Mouse (Mus musculus) mouse embryonic stem cell (cell line): ENCODE results near the gene Hnrnpa0.

Experiments used
- in situ Hi-C, 2 experiments: fragments of 300-500 bp; cut with MboI; formaldehyde crosslinking; loops; 1 replicate in 1 of 2; 3 replicates in 1 of 2; pipeline ENCODE4 v1.14.3; 2019 to 2020; ENCODE audit warnings: low sequenced_read_pairs in 2 of 2, low pct_unique_long_range_greater_than_20kb in 1 of 2, mixed read lengths in 1 of 2; ENCODE audit not compliant: unreplicated experiment in 1 of 2

Gene Hnrnpa0

DNA sequence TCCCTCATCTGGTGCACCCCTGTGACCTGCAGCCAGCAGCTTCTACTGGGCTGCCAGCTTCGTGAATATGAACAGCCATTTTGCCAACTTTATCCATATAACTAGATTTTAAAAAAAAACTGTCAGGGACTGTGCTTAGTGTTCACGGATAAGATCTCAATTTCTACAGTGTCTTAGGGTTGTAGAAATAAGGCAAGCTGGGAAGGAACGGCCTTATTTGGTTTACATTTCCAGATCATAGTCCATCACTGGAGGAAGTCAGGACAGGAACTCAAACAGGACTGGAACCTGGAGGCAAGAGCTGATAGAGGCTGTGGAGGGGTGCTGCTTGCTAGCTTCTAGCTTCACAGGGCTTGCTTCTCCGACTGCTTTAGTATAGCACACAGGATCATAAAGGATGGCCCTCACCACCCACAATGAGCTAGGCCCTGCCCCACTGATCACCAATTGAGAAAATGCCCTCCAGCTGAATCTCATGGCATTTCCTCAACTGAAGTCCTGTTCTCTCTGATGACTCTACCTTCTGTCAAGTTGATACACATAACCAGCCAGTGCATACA is 1.4 kb upstream of the Hnrnpa0 start:
- in situ Hi-C loops, result no loop called here

DNA sequence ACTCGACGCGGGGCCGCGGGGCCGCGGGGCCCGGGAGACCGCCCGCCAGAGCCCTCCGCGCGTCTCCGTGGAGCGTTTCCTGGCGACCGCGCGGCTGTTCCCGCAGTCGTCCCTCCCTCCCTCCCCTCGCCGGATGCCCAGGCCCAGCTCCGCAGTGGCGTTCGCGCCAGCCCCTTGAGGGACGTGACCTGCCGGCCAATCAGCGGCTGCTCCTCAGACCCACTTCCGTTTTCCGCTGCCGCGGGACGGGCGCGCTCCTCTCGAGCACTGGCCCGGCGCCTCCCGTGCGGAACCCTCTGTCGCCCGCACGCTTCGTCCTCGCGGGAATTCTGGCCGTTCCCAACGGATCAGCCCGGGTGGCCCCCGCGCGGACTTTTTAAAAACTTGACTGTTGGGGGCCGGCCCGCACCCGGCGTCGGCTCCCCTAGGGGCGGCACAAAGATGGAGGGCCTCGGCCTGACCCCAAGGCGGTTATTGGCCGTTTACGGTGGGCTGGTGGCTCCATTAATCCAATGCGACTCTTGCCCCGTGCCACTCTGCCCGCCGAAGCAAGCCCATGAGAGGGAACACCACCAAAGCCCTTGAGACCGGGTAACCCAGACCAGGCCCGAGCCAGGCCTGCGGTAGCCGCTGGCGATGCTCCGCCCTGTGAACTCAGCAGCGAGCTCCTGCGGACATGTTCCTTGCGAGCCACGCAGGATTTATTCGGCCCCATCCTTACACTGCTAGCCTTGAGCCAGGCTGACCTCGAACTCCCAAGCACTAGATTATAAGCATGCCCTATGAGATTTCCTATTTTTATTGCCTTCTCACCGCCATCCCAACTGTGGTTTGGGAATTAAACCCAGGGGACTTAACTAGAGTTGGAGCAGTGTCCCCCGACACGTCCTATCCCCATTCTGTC is 664 bp upstream of the Hnrnpa0 start:
- in situ Hi-C loops, result no loop called here

DNA sequence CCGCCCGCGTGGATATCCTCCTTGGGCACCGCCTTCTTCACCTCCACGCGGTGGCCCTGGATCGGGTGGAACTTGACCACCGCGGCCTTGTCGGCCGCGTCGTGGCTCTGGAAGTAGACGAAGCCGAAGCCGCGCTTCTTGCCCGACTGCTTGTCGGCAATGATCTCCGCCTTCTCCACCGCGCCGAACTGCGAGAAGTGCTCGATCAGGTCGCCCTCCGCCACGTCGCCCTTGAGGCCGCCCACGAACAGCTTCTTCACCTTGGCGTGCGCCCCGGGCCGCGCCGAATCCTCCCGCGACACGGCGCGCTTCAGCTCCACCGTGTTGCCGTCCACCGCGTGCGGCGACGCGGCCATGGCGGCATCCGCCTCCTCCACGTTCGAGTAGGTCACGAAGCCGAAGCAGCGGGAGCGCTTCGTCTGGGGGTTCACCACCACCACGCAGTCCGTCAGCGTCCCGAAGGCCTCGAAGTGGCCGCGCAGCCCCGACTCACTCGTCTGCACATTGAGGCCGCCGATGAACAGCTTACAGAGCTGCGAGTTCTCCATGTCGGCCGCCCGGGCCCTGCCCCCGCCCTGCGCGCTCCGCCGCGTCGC is 492 bp downstream of the Hnrnpa0 start:
- in situ Hi-C loops, result no loop called here

DNA sequence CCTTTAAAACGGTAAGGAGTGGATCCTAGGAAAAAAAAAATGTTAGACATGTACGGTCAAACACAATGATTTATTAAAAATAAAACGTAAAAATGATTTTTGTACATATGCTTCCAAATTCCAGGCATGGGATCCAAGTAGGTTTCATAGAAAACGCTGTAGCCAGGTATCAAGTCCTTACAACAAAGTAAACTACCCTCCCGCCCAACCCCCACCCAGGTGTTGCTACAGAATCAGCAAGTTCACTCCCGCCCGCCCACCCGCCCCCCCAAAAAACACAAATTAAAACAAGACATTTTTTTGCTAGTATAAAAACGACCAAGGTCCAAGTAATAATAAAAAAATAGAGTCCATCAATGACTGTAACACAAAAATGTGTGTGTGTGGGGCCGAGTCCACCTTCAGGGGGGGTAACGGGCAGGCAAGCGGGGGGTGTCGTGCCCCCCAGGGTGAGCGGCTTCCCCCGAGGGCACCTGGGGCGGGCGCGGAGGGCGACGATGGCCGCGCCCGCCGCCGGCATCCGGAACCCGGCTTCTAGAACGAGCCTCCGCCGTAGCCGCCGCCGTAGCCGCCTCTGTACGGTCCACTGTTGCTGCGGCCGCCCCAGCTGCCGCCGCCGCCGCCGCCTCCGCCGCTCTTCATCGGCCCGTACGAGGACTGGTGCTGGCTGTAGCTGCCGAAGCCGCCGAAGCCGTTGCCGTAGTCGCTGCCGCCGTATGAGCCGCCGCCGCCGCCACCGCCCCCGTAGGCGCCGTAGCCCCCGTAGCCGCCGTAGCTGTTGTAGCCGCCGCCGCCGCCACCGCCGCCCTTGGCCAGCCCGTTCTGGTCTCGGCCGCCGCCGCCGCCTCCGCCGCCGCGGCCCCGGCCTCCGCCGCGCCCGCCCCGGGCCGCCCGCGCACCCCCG is 1.2 kb downstream of the Hnrnpa0 start:
- in situ Hi-C loops, result no loop called here

DNA sequence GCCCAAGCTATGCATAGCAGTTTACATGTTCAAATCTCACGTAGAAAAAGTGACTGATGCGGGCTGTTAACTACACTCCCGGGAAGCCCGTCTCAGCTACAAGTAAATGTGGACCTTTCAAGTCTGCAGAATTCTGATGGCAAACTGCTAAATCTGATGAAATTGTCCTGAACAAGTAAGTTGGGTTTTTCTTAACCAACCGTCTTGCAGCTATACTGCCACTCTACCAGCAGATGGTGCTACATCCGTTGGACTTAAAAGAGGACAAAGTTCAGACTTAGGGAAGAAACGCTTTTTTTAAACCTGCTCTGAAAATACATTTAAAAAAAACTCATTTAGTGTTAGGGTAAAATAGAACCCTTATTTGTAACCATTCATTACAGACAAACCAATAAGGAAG is 2.2 kb downstream of the Hnrnpa0 start:
- in situ Hi-C loops, result no loop called here

DNA sequence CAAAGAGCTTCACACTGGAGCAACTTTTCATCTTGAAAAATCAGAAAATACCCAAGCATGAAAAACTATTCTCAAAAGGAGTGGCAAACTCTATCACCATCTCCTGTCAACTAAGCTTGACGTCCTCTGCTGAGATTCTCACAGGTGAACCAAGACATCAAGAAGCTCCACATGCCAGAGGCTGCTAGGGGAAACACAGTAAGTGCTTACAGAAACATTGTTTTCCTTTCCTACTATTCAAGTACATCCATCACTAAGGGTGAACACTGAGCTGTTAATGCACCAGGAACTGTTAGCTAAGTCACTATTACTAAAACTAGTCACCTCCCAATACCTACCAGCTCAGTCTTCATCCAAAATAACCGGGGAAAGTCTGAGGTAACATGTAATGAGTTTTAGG is 3.4 kb downstream of the Hnrnpa0 start:
- in situ Hi-C loops, result no loop called here

DNA sequence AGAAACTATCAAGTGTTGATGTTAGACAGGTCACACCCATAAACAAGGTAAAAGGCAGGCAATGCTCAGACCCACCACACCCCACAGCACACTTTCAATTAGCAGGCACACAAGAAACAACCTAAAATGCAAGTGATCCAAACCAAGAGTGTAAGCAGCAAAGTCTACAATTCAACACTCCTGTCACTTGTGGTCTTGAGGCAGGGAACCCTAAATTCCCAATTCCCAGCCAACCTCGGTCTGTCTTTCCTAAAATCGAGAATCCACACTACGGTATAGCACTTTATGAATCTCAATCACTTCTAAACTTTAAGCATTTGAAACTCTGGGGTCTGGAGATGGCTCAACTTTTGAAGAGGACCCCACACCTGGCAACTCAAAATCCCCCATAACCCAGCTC is 4.1 kb downstream of the Hnrnpa0 start:
- in situ Hi-C loops, result no loop called here

DNA sequence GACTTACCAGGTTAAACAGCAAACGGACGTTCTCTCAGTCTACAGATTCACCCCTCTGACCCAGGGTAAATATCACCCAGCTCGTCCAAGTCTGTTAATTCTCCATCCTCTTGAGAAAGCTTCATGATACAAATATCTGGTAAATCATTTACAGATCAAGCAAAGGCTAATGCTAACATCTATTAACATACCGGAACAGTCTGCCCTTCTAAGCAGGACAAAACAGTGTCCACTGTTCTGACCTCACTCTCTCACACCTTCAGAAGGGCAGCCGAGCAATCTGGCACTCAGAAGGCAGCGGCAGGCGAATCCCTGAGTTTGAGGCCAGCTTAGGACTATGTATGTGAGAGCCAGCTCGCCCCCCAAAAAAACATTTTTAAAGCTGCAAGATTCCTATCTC is 5.0 kb downstream of the Hnrnpa0 start:
- in situ Hi-C loops, result no loop called here

DNA sequence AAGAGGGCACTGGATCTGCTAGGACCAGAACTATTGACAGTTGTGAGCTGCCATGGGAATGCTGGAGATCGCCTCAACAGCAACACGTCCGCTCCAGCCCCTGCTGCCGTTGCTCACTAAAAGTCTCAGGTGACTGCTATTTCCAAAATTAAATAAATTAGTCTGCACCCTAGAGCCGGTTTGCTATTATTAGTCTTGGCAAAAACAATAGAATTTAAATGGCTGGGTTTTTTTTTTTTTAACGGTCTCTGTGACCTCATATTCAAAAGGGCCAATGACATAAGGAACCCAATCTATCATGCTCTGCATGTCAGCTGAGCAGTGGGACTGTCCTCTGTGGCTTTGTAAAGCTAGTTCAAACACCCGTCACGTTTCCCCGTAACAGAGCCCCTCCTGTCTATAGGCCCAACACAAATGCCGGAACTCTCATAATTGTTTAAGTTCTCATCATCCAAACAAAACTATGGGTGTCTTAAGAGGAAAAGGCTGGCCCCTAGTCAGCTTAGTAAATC is 5.5 kb downstream of the Hnrnpa0 start:
- in situ Hi-C loops, result no loop called here

DNA sequence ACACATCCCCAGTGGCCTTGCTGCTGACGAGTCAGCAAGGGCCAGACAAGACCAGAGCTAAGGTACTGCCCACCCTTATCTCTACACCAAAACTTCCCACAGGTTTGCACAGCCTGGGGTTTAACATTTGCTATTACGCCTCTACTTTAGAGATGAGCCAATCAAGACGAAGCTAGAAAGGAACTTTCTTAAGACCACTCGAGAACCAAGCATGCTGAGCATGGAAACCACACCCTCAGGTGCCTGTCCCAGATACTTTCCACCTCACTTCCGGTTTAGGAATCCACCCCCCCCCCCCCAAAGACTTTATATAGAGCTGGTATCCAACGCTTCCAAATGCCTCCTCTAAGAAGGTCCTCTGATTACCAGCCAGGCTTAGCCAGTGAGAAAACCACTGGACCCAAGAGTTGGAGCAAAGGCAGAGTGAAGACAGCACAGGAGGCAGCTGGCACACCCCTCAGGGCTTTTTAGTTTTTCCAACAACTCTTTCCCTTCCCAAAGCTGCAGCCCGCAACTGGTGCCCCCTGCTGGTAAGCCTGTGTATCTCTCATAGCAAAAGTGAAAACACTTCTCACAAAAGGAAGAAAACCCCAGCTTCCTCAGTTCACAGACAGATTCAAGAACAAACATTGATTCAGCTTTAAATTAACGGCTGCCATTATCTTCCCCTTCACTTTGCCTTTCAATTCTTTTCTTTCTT is 10.9 kb downstream of the Hnrnpa0 start:
- in situ Hi-C loops, result loop anchor here in 1 of 2 experiments (10.0 kb wide), 1 partner anchor 103 kb away; no protein-coding TSS in a partner anchor

DNA sequence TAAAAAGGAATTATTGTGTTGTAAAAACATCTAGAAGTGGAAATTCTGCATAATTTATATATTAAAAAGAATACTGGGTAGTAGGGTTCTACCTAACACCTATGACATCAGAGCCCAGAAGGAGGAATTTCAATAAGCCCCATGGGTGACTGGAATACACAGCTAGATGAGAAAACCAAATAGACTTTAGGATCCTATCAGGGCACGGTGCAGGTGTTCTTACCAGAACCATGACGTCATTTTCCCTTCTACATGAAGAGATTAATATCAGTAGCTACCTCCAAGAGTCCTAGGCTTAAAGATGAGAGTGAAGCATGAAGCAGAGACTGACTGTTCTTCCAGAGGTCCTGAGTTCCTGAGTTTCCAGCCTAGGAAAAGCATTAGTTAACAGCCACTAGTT is 11.6 kb downstream of the Hnrnpa0 start:
- in situ Hi-C loops, result loop anchor here in 1 of 2 experiments (10.0 kb wide), 1 partner anchor 102 kb away; no protein-coding TSS in a partner anchor

DNA sequence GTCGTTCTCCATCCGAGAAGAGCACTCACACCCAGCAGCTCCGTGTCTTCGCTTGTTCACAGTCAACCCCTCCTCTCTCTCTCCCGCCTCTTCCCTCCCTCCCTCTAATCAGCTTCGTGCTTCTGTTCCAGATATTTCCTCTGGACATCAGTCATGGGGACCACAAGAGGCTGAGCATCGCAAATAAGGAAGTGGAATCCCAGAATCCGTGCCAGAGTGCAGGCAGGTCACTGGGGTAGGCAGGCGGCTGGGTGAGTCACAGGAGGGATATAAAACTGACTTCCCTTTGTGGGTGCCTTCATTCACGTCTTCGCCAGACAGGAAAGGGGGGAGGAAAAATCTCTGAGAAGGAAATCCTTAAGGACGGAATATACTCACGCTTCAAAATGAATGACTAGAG is 13.1 kb downstream of the Hnrnpa0 start:
- in situ Hi-C loops, result loop anchor here in 1 of 2 experiments (10.0 kb wide), 1 partner anchor 100 kb away; no protein-coding TSS in a partner anchor

DNA sequence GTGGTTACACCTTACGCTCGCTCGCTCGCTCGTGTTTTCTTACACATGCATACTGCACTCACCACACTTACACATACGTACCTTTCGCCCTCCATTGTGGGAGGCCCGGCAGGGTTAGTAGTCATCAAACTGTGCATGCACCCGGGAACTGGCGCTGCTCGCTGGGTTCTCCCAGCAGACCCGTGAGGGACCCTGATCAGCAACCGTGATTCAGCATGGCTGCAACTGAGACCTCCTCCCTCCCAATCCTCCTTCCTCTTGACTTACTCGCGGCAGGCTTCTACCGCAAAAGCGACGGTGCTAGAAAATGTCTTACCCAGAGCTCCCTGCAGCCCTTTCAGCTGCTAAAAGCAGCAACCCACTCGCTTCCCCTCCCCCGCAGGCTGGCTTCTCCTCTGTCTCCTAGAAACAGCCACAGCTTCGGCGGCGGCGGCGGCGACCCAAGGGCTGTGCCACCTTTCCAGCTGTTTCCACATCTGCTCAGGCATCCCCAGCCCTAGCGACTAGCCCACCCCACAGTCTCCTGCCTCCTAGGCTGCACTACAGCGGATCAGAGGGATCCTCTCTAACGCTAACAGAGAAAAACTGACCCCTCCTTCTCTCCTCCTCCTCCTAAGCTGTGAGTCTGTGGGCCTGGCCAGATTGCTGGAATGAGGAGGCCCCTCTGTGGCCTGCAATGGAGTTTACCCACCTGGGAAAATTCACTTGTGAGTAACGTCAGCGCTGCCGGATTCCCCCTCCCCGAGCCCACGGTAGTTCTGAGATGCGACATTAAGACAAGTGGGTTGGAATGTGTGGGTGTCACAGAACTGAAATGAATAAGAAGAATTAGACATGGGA is 15.1 kb downstream of the Hnrnpa0 start, which contains the start of gene Klhl3:
Gene Klhl3 (minus strand): TSS at position 532 of the 840 bp plus-strand sequence.
- in situ Hi-C loops, result loop anchor here in 1 of 2 experiments (10.0 kb wide), 1 partner anchor 98 kb away; no protein-coding TSS in a partner anchor

DNA sequence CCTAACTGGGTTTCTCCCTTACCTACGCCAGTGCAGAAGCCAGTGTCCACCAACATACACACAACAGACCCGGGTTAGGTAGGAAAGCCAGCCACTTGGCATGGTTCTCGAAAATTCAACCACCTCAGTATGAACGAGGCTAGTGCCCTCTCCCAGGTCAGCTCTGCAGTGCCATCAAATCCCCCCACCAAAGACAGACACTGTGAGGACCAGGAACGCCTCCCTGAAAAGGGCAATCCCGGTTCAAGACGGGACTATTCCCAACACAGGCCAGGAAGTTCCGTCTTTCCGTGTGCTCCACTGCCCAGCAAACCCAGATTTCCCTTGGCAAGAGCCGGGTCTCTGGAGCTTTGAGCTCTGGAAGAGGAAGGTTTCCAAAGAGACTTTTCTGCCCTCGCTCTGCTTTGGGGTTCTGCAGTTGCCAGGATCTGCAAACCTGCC is 15.7 kb downstream of the Hnrnpa0 start:
- in situ Hi-C loops, result loop anchor here in 1 of 2 experiments (10.0 kb wide), 1 partner anchor 98 kb away; no protein-coding TSS in a partner anchor

DNA sequence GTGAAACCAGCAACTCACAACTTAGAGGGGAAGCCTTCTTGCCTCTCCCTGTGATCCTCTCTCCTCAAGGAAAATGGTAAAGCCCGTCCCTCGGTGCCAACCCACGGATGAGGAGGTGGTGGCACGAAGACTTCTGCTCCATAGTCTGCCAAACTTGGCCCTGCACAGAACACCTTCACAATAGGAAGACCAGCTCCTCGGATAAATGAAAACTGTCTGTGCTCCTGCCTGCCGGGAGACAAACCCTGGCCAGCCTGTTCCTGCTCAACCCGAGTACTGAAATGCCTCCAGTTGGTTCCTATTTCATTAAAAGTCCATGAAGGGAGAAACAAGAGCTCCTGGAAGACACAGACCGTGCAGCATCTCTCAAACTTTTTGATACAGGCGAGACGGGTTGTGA is 16.2 kb downstream of the Hnrnpa0 start:
- in situ Hi-C loops, result loop anchor here in 1 of 2 experiments (10.0 kb wide), 1 partner anchor 97 kb away; no protein-coding TSS in a partner anchor

DNA sequence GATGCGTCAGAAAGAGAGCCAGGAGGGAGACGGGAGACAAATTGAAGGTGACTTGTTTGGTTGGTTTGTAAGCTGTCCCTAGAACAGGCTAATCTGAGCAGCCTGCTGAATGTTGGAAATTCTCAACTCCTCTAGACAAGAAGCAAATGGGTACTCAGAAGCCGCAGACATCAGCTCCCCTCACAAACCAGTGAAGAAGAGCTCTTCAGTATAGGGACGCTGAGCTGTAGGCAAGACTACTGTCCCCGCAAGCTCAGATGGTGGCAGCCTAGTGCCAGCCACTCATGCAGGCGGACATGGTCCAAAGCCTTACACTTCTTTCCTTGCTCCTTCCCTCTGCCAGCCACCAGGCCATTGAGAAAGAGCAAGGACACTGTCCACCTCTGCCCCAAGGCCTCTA is 17.1 kb downstream of the Hnrnpa0 start:
- in situ Hi-C loops, result loop anchor here in 1 of 2 experiments (10.0 kb wide), 1 partner anchor 97 kb away; no protein-coding TSS in a partner anchor
